Mouse (Mus musculus) heart, postnatal 14 days (tissue): Measurements from ENCODE around the gene Ints5. TPM values are rescaled to one million over a fixed set of nuclear protein-coding genes. Genes with fewer than 3 reads are reported as not detected.
A peak's percentile ranks its signal among the peaks of the same experiment; 100 is the strongest.

Source experiments
- DNase-seq, 2 experiments: peaks; one replicate each; pipeline ENCODE4 v3.0.0; 2021 to 2022
- intact Hi-C: fragments of 180-260 bp; cut with DNase I; formaldehyde crosslinking; loops from one replicate; pipeline ENCODE4 v1.15.1; 2025
- total RNA-seq, 2 experiments: library from RNA; stranded (reverse); gene quantifications; 2 replicates each; pipeline ENCODE4 v1.2.3; 2021

Gene Ints5
- total RNA-seq, 2 experiments from 2014 or later = 12.3 to 12.9 TPM

DNA sequence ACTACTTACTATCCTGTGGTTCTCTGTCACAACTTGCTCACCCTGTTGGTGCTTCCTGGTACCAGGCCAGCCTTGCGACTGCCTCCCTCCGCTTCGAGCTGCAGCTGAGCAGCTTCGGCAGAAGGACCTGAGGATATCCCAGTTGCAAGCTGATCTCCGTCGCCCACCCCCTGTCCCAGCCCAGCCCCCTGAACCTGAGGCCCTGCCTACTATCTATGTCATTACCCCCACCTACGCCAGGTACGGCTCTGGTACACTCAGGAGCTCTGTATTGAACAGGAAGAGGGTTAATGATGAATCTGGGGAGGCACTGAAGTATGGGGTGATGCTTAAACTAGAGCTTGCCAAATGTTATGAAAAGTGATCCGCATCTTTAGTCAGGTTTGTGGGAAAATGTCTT is 28.9 kb downstream of the Ints5 start:
- no peak for DNase-seq
- intact Hi-C loops = loop anchor here (2.0 kb wide), 1 partner anchor 23 kb away; the partner anchor contains the start of gene Ganab

GRCm38 (mm10) chr19:8926766-8927165 is 34.0 kb downstream of the Ints5 start:
- DNase-seq = no peak
- intact Hi-C loops = no loop called here

DNA sequence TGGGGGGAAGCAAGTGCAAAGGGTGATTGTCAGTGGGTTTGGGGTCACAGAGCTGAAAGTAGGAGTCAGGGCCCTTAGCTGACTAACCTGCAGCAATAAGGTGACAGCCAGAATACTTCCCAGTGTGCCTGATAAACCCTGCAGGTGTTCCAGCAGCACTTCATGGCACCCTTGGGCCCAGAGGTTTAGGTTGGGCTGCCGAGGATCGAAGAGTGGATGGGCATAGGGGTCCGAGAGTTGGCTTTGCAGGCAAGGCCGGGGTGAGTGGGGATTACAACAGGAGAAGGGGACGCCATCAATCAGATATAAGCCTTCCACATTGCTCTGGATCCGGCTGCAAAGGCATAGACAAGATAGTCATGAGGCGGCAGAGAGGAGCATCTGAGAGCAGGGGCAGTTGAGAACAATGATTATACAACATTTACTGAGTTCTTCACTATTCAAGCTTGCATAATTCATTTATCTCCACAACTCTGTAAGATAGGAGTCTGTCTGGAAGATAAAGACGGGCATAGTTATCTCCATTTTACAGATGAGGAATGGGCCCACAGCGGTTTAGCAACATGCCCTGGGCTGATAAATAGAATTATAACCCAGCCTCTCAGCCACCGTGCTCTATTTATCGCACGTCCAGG is 35.2 kb downstream of the Ints5 start:
- intact Hi-C loops = no loop called here
- no peak for DNase-seq

DNA sequence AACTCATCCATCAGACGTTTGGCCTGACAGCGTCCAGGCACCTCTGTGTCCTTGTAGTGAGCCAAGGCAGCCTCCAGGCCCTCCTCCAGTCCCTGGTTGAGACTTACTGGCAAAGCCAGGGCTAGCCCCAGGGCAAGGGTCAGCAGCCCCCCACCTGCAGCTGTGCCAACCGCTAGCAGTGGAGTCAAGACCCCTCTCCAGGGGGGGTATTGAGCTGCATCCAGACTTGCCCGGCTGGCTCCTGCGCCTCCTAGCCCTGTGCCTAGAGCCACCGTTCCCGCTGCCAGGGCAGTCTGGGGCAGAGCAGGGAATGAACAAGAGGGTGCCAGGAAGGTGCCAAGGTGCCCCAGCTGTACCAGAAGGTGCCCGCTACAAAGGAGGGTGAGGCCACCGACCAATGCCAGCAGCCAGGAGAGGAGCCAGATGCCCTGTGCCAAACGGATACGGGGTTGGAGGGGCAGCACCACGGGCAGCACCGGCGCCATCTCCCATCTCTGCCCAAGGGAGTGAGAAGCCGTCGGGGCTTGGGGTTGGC is 36.0 kb downstream of the Ints5 start:
- intact Hi-C loops = no loop called here
- DNase-seq = no peak

DNA sequence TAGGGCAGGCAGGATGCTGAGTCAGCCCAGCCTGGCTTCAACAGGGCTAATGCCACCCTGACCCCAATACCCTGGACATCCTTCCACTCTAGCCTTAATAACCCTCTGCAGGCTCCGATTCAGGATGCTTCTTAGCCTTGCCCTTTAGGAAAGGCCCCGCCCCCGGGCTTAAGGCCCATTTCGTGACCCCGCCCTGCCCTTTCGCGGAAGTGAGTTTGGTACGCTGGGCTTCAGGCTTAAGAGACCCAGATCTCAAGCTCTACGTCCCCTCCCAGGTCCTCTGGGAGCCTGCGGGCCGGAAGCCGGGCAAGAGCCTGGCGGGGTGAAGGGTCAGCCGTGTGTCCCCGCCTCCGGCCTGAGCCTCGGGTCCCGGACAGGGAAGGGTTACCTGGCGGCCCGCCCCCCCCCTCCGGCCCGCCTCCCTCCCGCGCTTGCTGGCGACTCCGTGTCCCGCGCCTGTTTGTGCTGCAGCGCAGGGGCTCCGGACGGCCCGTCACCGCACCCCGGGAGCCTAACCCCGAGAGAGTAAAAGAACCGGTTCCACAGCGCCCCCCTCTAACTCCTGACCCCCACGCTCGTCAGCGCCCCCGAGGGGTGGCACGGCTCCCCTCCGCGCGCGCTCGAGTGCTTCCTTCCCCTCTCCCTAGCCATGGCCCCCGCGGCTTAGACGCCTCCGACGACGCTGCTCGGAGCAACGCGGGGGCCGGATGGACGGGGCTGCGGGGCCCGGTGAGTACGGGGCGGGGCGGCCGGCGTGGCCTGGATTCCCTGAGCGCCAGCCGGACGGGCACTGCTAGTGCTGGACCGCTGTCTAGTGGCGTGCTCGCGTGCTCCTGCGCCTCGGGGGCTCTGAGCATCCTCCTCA is 36.7 kb downstream of the Ints5 start, which contains the start of the genes Rom1 and Eml3:
TSS of gene Rom1 (minus strand) at position 133 of the 865 bp plus-strand sequence.
TSS of gene Eml3 (plus strand) at position 329 of the 865 bp plus-strand sequence.
- intact Hi-C loops = no loop called here
- DNase-seq = peak; percentile 91 to 94

- DNase-seq = no peak
- intact Hi-C loops = no loop called here
These were observed 37.3 kb downstream of the Ints5 start for GRCm38 (mm10) chr19:8930117-8930516.

DNA sequence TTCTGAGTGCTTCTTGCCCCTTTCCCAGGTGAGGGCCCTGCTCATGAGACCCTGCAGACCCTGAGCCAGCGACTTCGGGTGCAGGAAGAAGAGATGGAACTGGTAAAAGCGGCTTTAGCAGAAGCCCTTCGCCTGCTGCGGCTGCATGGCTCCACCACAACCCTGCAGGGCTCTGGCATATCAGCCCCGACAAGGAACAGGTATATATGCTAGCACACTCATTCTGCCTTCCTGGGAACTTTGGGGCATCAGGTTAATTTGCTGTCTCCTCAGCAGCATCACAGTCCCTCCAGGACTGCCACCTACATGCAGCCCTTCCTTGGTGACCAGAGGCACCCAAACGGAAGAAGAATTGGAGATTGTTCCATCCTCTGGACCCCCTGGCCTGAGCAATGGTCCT is 38.0 kb downstream of the Ints5 start:
- no peak for DNase-seq
- intact Hi-C loops = no loop called here

GRCm38 (mm10) chr19:8936736-8937135 is 43.9 kb downstream of the Ints5 start:
- no peak for DNase-seq
- intact Hi-C loops = no loop called here

- DNase-seq = no peak
- intact Hi-C loops = loop anchor here (5.0 kb wide), 1 partner anchor 53 kb away; the partner anchor contains the start of genes 1810009A15Rik and Gm49416
These were observed 47.8 kb downstream of the Ints5 start for GRCm38 (mm10) chr19:8940526-8941133.

DNA sequence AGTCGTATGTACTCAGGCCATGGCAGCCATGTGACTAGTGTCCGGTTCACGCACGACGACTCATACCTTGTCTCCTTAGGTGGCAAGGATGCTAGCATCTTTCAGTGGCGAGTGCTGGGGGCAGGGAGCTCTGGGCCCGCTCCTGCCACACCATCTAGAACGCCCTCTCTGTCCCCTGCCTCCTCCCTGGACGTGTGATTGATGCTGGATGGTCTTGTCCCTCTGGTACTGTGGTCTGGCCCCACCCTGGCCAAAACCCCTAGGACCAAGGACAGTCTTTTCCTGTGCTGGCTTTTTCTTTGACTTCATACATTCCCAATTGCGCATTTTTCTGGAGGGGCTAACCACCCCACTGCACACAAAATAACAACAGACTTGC is 48.3 kb downstream of the Ints5 start:
- intact Hi-C loops = loop anchor here (5.0 kb wide), 1 partner anchor 54 kb away; the partner anchor contains the start of genes 1810009A15Rik and Gm49416
- DNase-seq = no peak

DNA sequence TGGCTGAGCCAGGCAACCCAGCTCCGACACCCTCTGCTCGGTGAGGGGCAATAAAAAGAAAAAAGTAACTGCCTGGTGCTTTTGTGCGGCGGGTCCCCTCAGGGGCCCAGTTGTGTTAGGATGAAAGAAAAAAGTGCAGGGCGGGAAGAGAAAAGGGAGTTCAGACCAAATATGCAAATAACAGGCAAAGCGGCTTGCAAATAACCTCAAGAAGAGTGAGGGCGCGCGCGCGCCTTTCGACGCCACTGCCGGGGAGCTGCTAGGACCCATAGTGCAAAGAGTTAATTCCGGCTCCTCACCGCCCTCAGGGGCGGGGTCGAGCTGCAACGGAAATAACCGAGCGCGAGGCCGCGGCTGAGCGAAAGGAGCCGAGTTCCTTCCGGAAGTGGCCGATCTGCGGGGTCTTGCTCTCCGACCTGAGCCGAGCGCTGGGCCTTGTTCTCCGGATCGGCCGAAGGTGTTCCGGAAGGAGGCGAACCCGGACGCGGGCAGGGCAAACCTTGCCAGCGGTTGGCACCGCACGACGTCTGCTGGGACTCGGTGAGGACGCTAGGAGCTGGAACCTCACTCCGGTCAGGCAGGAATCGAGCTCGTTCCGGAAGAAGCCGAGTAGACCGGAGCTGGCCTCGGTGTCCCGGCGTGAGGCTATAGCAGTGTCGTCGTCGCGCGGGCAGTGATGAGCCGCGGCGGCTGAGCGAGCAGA is 48.9 kb downstream of the Ints5 start, which contains the start of gene Mta2:
TSS of gene Mta2 (plus strand) at position 361 of the 703 bp plus-strand sequence.
- peak; percentile 95 to 97 for DNase-seq
- intact Hi-C loops = loop anchor here (5.0 kb wide), 1 partner anchor 54 kb away; the partner anchor contains the start of genes 1810009A15Rik and Gm49416

GRCm38 (mm10) chr19:8942276-8942964 is 49.6 kb downstream of the Ints5 start:
- intact Hi-C loops = loop anchor here (5.0 kb wide), 1 partner anchor 55 kb away; the partner anchor contains the start of genes 1810009A15Rik and Gm49416
- peak in 1 of 2 experiments; percentile 65 for DNase-seq

DNA sequence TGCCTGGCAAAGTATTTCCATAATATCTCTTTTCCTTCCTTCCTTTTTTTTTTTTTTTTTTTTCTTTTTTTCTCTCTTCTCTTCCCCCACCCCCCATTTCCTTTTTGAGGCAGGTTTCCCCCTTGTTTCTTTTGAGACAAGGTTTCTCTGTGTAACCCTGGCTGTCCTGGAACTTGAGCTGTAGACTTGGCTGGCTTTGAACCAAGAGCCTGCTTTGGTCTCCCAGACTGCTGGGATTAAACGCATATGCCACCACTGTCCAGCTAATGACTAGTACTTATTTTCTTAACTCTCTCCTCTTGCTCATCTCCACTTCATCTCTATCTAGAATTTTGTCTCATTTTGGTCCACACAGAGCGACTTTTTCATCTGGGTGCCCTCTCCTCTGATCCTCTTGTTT is 50.2 kb downstream of the Ints5 start:
- no peak for DNase-seq
- intact Hi-C loops = loop anchor here (5.0 kb wide), 1 partner anchor 56 kb away; the partner anchor contains the start of genes 1810009A15Rik and Gm49416

- no peak for DNase-seq
- intact Hi-C loops = loop anchor here (5.0 kb wide), 1 partner anchor 57 kb away; the partner anchor contains the start of genes 1810009A15Rik and Gm49416
These were observed 51.3 kb downstream of the Ints5 start for GRCm38 (mm10) chr19:8944062-8944461.

DNA sequence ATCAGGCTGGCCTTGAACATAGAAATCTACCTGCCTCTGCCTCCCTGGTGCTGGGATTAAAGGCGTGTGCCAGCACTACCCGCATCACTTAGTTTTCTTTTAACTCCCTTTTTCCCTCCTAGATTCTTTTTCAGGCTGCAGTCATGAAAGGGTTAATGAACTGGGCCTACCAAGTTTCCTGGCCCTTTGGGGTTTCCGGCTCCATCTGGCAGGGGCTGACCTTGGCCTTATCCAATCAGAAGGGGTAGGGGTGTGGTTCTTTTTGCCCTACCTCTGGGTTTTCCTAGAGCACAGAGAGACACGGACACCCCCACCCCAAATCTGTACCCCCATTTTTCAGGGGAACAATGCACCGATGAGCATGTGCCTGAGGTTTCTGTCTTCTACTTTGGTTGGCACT is 51.9 kb downstream of the Ints5 start:
- DNase-seq = peak; percentile 74 to 84
- intact Hi-C loops = loop anchor here (5.0 kb wide), 1 partner anchor 57 kb away; the partner anchor contains the start of genes 1810009A15Rik and Gm49416

- intact Hi-C loops = no loop called here
- no peak for DNase-seq
These were observed 52.4 kb downstream of the Ints5 start for GRCm38 (mm10) chr19:8945251-8945650.

- DNase-seq = no peak
- intact Hi-C loops = no loop called here
These were observed 54.1 kb downstream of the Ints5 start for GRCm38 (mm10) chr19:8946929-8947328.
